Mouse (Mus musculus): Measurements from ENCODE around the gene Olfr1263. TPM values are rescaled to one million over a fixed set of nuclear protein-coding genes. Genes with fewer than 3 reads are reported as not detected.

Olfr1263 gene
- polyA plus RNA-seq (2017; shearing (Covaris generic)), result 0.09 TPM

DNA sequence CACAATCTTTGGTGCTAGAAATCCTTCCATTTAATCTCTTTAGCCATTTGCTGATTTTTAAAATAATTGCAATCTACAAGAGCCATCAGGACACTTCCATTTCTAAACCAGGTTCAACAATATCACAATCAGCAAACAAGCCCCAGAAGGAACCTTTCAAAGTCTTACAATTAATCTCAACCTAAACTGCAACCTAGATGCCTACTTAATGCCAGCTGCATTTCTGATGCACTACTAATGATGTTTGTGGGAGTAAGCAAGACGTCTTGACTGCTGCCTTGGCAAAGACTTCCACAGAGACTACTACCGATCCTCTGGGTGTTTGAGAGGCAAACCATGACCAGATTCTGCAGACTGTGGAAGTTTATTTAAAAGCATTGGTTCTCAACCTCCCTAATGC lies at the start of gene Olfr1263:
Olfr1263 (plus strand) TSS at position 301 of the 400 bp plus-strand sequence.

GRCm38 (mm10) chr2:89974184-89974583 lies 37.7 kb upstream of the Olfr1263 start, which contains the start of gene Olfr1260:
Gene Olfr1260, plus strand, starts transcription at chr2:89974340.

DNA sequence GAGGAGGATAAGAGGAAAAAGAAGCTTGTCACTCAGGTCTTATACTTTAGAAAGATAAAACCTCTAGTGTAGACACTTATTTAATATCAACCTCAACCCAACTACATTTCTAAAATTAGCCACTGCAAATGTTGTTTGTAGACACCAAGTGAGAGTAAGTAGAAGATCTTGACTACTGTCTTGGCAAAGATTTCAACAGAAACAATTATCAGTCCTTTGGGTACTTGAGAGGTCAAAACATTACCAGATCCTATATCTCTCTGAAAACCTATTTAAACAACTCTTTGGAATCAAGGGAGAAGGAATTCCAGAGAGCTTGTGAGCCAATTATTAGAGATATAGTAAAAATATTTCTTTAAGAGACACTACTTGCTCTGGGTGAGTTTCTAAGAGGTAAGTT lies 21.0 kb upstream of the Olfr1263 start, which contains the start of gene Olfr1261:
Olfr1261 (plus strand) TSS at position 301 of the 400 bp plus-strand sequence.

GRCm38 (mm10) chr2:89999845-90000244 lies 12.1 kb upstream of the Olfr1263 start, which contains the start of gene Olfr1262:
Gene Olfr1262, plus strand, starts transcription at chr2:90000145.

DNA sequence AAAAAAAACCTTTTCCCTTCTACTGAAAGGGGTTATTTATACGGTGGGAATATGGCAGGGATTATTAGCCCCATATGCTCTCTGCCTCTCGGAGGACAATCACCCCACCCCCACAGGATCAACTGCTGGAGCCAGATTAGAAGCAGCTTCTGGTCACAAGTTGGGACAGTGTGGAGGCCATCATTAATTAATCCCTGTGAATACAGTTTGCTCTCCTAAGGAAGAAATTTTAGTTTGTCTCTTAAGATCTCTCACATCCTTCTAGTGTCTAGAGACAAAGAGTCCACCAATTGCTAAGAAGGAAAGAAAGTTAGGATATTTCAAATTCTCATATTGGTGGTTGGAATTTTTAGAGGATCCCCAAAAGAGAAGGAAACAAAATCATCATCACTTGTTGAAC lies 13.5 kb downstream of the Olfr1263 start, which contains the start of gene Olfr1264:
Olfr1264 (minus strand) TSS at position 101 of the 400 bp plus-strand sequence.

DNA sequence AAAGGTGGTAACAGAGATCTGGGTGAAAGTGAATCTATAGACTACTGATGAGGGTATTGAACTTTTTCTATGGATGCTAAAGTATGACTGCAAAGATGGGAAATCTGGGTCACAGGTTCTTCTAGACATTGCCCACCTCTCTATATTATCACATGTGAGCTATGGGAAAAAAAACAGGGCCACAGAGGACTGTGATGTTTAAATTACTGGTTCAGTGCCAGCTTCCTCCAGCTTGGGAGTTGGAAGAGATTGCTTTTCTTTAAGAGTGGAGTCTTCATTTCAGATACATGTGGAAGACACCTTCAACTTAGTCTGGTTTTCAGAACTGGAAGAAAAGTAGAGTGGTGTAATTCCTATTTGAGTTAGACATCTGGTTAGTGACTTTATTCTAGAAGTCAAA lies 23.1 kb downstream of the Olfr1263 start, which contains the start of gene Olfr1265:
Olfr1265 (plus strand) TSS at position 301 of the 400 bp plus-strand sequence.

GRCm38 (mm10) chr2:90063494-90063893 lies 51.6 kb downstream of the Olfr1263 start, which contains the start of gene Olfr140:
Gene Olfr140, minus strand, starts transcription at chr2:90063594.

Other genes starting within 250 kb of the Olfr1263 start
- not detected for gene Olfr1254, start 218.5 kb upstream of the Olfr1263 start, polyA plus RNA-seq (2017; shearing (Covaris generic))
- not detected for gene Olfr1255, start 200.1 kb upstream of the Olfr1263 start, polyA plus RNA-seq (2017; shearing (Covaris generic))
- gene Olfr1256, start 170.6 kb upstream of the Olfr1263 start, polyA plus RNA-seq (2017; shearing (Covaris generic)), result not detected
- not detected for gene Olfr48, start 163.9 kb upstream of the Olfr1263 start, polyA plus RNA-seq (2017; shearing (Covaris generic))
- not detected for gene Olfr1257, start 133.7 kb upstream of the Olfr1263 start, polyA plus RNA-seq (2017; shearing (Covaris generic))
- 0.31 TPM for gene Olfr1258, start 84.8 kb upstream of the Olfr1263 start, polyA plus RNA-seq (2017; shearing (Covaris generic))
- not detected for gene Olfr1259, start 63.5 kb upstream of the Olfr1263 start, polyA plus RNA-seq (2017; shearing (Covaris generic))
- gene Olfr1260, start 37.8 kb upstream of the Olfr1263 start, polyA plus RNA-seq (2017; shearing (Covaris generic)), result 0.09 TPM
- not detected for gene Olfr1261, start 20.9 kb upstream of the Olfr1263 start, polyA plus RNA-seq (2017; shearing (Covaris generic))
- not detected for gene Olfr1262, start 12.0 kb upstream of the Olfr1263 start, polyA plus RNA-seq (2017; shearing (Covaris generic))
- gene Olfr1264, start 13.4 kb downstream of the Olfr1263 start, polyA plus RNA-seq (2017; shearing (Covaris generic)), result not detected
- 0.06 TPM for gene Olfr1265, start 23.2 kb downstream of the Olfr1263 start, polyA plus RNA-seq (2017; shearing (Covaris generic))
- not detected for gene Olfr140, start 51.5 kb downstream of the Olfr1263 start, polyA plus RNA-seq (2017; shearing (Covaris generic))
- gene Olfr1269, start 109.3 kb downstream of the Olfr1263 start, polyA plus RNA-seq (2017; shearing (Covaris generic)), result 0.50 TPM
- gene Olfr32, start 130.2 kb downstream of the Olfr1263 start, polyA plus RNA-seq (2017; shearing (Covaris generic)), result not detected
- gene Olfr1270, start 141.0 kb downstream of the Olfr1263 start, polyA plus RNA-seq (2017; shearing (Covaris generic)), result not detected
- not detected for gene Olfr1506, start 212.4 kb downstream of the Olfr1263 start, polyA plus RNA-seq (2017; shearing (Covaris generic))
- not detected for gene Olfr142, start 245.5 kb downstream of the Olfr1263 start, polyA plus RNA-seq (2017; shearing (Covaris generic))

Measured in effector memory CD4-positive, alpha-beta T cell, adult 5 months (primary cell).